Mouse (Mus musculus): ENCODE results near the gene Xrcc5.

Xrcc5 gene

DNA sequence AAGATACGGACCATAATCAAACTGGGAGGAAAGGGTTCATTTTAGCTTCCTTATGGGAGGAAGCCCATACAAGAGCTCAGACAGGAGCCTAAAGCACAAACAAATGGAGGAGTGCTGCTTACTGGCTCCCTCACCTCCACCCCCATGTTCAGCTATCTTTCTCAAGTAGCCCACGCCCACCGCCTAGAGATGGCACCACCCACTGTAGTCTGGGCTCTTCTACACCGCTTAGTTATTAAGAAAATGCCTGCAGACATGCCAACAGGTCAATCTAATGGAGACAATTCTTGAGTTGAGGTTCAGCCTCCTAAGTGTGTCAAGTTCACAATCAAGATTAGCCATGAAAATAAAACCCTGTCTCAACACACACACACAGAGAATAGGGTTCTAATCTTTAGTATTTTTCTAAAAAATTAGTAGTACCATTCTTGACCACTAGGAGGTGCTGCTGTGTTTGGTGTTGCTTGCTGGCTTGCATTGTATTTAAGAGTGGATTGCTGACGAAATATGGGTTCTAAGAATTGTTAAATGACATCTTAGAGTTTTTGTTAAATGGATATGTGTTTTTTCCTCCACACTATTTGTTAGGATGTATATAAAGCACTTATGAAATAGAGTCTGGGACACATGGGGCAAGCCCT, 6.3 kb downstream of the Xrcc5 start:
- DNase-seq (ENCODE audit: extremely low spot score, low spot score), result no peak

DNA sequence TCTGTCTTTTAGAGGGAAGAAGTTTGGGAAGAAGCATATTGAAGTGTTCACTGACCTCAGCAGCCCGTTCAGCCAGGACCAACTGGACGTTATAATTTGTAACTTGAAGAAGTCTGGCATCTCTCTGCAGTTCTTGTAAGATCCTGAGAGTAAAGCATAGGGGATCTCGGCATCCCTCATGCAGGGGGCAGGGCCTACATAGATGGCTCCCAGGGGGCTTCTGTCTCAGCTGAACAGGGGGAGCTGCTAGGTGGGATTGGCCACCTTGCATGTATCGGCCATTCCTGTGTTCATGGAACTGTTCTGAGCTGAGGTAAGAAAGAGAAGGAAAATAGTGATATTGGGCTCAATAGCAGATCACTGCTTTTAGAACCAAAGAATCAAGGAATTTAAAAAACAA, 8.2 kb downstream of the Xrcc5 start:
- DNase-seq (ENCODE audit: extremely low spot score, low spot score), result no peak

DNA sequence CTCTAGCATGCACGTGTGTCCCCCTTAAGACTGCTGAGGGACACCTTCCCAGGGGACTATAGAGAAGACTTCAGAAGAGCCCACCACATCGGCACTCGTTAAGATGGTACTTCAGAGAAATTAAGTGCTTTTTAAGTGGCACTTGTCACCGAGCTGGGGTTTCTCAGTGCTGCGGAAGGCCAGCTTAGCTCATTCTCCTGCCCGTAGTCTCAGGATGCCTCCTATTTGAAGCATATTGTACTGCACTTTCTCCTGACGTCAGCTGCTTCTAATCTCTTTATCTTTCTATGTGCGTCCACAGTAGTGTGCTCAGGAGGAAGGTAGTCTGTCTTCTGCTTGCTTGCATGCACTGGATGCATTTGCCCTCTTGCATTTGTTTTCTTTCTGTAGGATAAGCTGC, 9.2 kb downstream of the Xrcc5 start:
- no peak for DNase-seq (ENCODE audit: extremely low spot score, low spot score)

DNA sequence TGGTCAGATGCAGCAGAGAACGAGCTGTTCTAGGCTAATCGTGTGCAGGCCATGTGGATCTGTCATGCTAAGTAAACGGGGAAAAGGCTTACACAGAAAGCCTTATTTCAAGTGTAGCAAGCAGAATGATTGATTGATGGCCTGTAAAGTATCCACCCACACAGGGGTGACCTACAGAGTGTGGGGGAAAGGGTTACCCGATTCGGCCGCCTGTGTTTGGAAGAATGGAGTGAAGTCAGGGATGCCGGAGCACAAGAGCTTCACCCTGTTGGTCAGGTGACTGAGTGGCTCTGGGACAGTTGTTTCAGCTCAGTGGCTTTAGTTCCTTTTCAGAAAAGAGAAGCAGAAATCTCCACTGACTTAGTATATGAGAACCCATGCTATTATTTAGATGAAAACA, 9.7 kb downstream of the Xrcc5 start:
- no peak for DNase-seq (ENCODE audit: extremely low spot score, low spot score)

DNA sequence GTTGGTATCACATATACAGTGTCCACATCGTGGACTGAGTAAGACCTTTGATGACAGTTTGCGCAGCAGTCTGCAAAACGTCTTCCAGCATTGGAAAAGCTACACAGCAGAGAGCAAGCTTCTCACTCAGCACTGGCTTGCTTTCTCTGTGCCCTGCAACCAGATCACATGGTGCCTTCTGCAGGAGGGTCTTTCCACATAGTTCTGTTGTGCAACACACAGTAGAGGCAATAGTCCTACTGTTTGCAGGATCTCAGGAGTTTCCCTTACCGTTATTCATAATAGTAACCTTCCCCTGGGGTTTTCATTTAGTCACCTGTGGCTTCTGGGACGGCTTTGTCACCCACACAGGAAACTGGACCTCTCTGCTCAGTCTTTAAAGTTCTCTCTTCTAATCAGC, 13.5 kb downstream of the Xrcc5 start:
- no peak for DNase-seq (ENCODE audit: extremely low spot score, low spot score)

DNA sequence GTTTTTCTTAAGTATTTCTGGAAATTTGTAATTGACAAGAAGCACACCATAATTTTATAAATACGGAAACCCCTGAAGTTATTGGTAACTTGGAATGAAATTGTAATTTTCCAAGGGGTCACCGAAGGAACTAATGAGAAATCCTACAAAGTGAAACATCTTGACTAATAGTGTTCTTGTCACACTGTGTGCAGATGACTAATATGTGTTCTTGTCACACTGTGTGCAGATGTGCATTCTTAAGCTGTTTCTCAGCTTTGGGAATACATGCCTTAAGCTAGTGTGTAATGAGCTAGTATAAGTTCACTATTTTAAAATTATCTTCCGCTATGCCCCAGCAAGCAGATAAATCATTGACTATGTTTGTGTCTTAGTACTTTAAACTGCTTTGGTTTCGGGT, 16.0 kb downstream of the Xrcc5 start:
- no peak for DNase-seq (ENCODE audit: extremely low spot score, low spot score)

DNA sequence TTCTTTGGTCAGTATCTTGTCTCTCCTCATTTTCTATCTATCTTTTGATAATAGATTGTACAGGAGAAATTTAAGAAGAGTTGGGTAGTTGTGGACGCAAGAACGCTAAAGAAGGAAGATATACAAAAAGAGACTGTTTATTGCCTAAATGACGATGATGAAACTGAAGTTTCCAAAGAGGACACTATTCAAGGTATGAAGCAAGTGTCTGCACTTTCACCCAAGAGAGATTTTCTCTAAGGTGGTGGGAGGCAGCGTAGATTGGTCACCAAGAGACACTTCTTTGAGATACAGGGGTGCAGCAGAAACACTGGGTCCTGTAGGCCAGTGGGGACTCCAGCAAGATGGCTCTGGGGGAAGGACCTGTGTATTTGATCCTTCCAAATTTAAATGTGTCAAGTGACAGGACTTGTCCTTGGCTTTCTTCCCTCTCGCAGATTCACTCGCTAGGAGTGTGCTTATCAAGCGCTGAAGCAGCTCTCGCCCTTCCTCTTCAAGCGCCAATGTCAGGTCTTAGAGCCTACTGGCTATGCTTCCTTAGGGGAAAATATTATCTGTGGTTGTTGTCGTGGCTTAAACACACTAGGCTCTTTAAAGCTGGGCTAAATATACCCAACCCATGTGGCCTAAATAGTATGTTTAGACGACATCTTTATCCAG, 19.1 kb downstream of the Xrcc5 start:
- no peak for DNase-seq (ENCODE audit: extremely low spot score, low spot score)

DNA sequence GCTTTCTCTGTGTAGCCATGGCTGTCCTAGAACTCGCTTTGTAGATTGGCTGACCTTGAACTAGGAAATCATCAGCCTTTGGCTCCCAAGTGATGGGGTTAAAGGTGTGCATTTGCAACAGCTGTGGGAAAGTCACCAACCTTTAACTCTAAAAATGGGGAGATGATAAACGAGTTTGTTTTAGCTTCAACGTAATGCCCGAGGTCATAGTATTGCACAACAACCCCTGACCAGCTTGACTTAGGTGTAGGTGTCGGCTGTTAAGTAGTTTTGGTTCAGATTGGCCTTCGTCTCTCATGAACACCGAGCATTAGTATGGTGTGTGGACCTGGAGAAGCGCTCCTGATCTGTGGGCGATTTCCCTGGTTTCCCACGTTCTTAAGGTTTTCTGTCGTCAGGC, 27.6 kb downstream of the Xrcc5 start:
- DNase-seq (ENCODE audit: extremely low spot score, low spot score), result no peak

DNA sequence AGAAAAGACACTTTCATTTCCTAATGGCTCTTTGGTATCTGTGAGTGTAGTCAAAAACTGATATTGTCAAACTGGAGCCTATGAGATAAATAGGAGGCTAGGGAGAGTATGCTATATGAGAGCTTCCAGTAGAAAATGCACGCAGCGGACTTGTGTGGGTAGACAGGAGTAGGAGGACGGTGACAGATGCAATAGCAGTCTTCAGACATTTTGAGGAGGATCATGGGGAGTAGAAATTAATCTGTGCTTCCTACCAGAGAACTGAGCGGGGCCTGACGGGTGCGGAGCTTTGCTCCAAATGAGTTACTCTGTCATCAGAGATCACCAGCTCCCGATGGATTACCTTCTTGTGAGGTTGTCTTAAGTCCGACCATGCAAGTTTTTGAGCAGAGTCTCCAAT, 29.6 kb downstream of the Xrcc5 start:
- no peak for DNase-seq (ENCODE audit: extremely low spot score, low spot score)

DNA sequence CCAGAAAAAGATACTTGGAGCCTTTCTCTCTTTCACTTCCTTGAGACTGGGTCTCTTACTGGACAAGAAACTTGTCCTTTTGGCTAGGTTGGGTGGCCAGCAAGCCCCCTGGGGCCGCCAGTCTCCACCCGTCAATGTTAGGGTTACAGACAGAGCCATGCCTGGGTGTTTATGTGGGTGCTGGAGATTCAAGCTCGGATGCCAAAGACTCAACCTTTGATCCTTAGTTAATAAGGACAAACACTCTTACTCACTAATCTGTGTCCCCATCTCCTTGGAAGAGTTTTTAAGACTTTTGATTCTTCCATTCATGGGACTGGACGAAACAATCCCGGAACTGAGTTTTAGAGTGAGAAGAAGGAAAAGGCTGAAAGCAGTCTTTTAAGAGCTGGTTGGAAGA, 31.1 kb downstream of the Xrcc5 start:
- DNase-seq (ENCODE audit: extremely low spot score, low spot score), result no peak

DNA sequence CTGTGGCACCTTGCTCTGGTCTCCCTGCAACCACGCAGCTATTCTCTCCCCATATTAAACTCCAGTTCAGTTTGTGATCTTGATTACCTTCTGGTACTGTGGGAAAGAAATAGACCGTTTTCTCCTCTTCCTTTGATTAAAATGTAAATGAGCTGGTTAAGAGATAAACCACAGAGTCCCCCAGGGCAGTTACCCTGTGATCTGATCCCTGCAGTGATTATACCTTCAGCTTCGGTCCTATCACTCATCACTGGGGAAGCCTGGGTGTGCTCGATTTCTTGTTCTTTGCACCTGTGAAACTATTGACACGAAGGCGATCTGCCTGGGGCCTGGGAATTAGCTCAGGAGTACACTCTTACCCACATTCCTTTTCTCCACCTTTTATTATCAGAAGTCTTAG, 40.7 kb downstream of the Xrcc5 start:
- DNase-seq (ENCODE audit: extremely low spot score, low spot score), result no peak

DNA sequence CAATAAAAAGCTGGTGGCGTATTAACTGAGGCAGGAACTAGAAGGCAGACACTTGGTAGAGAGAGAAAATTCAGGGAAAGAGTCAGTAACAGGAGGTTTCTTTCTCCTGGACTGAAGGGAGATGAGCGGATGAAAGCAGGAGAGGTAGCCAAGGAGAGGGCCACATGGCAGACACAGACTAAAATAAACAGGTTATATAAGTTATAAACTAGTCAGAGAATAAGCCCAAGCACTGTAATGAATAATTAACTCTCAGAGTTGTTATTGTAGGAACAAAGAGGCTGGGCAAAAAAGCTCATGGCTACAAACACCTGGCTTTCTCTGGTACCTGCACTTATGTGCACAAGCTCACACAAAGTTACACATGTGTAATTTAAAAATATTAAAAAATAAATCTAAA, 47.6 kb downstream of the Xrcc5 start:
- no peak for DNase-seq (ENCODE audit: extremely low spot score, low spot score)

DNA sequence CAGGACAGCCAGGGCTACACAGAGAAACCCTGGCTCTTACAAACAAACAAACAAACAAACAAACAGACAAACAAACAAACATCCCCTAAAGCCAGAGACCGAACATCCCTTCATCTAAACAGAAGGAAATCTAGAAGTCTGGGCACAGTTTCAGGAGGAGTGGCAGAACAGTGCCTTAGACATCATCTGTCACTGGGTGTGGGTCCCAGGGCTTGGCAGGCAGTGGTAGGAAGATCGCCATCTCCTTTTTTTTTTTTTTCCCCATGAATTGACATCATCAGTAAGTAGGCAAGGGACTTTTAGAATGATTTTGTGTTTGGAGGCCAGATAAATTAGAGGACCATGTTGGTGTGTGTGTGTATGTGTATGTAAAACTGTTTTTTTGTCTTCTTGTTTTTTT, 51.0 kb downstream of the Xrcc5 start:
- no peak for DNase-seq (ENCODE audit: extremely low spot score, low spot score)

DNA sequence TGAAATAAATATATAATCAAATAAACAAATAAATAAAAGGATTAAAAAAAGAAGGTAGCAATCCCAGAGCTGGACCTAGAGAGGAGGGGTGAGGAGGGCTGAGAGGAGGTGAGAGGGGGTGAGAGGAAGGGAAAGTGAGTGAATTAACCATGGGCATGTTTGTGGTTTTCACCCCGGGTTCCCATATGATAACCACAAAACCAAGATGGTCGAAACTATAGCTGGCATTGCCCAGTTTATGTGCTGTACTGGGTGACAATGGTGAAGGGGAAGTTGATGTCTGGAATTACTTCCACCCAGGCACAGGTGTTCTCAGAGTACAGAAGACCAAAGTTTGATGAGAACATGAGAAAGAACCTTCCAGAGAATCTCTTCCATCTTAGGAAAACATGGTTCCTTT, 52.2 kb downstream of the Xrcc5 start:
- no peak for DNase-seq (ENCODE audit: extremely low spot score, low spot score)

DNA sequence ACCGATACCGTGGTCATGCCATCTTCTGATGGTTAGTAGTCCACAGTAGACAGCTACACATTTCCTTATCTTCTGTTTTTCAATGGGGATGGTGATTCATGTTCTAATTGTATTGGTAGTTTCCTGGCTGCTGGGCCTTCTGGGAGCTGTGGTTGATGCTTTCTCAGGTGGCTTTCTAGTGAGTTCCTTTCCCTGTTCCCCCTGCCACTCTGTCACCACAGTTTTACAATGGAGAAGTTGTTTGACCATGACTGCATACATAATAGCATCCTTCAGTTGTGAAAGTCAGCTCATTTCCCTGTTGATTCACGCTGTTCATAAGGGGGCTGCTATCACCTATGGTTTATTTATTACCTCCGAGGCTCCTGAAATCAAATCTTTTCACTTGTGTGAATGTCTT, 53.6 kb downstream of the Xrcc5 start:
- DNase-seq (ENCODE audit: extremely low spot score, low spot score), result no peak

DNA sequence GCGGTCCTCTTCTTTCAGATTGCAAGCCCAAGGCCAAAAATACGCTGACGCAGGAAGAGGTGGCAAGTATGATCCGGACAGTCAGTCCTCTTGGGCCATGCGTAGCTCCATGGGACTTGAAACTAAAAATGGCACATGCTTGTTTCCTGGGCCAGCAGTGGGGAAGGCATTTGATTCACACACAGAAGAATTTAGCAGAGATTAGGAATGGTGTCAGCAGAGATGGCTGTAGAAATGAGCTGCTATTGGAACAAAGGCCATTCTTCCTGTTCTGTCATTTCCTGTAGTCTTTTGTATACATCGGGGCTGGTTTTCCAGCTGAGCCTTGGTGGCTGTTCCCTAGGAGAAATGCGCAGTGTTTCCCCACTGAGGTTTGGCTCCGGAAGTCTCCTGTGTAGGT, 57.4 kb downstream of the Xrcc5 start:
- DNase-seq (ENCODE audit: extremely low spot score, low spot score), result no peak

DNA sequence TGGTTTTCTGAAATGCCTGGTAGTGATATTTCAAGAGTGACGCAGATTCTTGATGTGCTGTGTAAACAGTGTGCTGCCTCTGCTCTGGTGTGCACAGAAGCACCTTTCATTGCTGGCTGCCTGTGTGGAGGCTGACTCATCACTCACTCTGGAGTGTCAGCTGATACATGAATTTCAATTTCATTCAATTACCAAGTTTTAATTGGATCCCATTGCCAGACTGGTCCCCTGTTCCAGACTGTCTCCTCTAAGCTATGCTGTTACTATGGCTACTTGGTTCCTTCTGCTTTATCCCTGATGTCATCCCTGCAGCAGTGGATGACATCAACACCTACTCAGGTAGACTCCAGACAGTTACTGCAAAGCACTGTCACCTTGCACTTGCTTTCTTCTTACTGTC, 65.3 kb downstream of the Xrcc5 start:
- DNase-seq (ENCODE audit: extremely low spot score, low spot score), result no peak

DNA sequence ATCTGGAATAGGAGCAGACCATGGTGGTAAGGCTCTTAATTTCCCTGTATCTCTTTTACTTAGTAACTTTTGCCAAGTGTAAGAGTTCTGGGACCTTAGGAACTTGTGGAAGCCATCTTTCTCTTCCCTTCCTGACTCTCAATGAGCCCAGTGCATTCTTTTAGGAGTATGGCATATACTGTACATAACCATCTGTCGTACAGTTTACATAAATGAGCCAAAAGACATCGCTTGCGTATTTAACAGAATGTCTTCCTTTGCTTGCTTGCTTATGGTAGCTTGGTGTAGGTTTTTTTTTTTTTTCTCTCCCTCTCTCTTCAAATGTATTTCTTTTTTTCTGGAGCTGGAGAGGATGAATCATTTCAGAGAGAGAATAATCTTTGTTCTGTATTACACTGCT, 65.7 kb downstream of the Xrcc5 start:
- DNase-seq (ENCODE audit: extremely low spot score, low spot score), result no peak

DNA sequence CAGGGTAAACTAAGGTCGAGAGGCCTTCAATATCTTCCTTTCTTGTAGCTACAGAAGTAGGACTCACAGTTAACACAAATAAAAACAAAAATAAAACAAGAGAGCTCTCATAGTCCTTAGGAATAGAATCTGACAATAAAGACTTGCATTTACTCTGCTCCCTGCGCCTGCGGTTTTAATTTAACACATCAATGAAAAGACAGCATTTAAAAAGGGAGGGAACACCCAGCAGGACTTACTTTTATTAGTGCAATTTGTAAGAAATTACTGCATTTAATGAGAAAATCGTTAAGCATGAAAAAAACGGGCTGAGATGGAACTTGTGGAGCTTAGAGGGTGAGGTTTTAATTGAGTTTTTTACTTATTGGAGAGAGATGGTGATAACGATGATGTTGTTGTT, 66.4 kb downstream of the Xrcc5 start:
- no peak for DNase-seq (ENCODE audit: extremely low spot score, low spot score)

DNA sequence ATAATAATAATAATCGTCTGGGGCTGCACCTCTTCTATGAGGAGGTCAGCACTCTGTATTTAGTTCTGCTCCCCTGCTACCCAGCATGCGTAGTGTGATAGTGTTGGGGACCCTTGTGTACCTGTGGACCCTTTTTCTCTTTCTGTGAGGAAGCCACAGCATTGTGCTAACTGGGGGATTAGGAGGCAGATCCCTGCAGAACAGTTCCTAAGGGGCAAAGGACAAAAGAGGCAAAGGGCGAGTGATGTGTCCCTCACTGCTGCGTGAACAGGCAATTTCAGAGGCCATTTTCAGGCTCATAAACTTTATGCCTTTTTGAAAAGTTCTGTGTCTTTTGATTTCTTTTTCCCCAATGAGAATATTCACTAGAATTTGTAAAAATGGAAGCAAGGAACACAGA, 66.8 kb downstream of the Xrcc5 start:
- no peak for DNase-seq (ENCODE audit: extremely low spot score, low spot score)

DNA sequence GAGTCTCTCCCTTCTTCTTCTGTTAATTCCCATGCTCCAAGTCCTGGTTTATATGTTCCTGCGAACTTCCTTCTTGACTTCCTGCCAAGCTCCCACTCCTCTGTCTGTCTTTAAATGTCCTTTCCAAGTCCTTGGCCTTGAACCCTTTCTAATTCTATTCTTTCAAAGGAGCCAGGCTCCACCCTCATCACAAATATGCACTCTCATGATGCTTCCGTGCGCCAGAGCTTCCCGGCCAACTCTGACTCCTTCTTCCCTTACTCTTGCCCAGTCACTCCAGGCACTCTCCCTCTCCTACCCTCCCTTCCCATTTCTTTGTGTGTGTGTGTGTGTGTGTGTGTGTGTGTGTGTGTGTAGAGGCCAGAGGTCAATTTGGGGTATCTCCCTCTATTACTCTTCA, 70.9 kb downstream of the Xrcc5 start:
- no peak for DNase-seq (ENCODE audit: extremely low spot score, low spot score)

DNA sequence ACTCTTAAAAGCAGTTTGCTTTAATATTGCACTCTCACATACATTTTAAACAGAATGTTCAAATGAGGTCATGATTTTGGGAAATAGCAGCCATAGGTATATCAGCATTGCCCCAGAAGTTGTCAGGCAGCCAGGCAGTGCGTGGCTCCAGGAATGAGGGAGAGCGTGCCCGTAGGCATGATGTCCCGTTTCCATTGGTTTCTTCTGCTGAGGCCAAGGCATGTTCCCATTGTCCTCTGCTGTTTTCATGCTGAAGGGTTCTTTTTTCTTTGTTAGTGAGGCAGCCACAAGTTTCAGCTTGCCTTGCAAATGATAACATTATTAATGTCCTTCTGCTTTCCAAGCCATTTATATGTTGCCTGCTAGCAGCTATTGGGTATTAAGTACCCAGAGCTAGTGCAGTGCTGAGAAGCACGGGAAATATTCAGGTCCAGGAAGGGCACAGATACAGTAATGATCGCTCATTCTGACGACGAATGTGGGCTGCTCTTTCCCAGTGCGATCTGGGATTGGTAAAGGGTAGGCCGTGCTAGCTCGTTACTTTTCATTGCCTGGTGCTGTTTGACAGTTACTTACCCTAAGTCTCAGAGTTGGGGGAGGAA, 72.6 kb downstream of the Xrcc5 start:
- no peak for DNase-seq (ENCODE audit: extremely low spot score, low spot score)

DNA sequence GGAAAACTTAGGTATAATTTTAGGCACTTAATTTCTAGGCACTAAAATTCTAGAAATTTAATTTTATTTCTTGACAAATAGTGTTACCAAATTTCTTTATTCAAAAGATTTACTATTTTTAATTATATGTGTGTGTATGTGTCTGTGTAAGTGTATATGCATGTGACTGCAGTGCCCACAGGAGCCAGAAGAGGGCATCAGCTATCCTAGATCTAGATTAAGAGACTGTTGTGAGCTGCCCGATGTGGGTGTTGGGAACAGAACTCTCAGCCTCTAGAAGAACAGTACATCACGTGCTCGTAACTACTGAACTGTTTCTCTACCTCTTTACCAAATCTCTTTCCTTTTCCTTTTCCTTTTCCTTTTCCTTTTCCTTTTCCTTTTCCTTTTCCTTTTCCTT, 73.3 kb downstream of the Xrcc5 start:
- DNase-seq (ENCODE audit: extremely low spot score, low spot score), result no peak

Data from neural tube, embryonic 10.5 days (tissue).